Mouse (Mus musculus): ENCODE results near the gene 1700013G24Rik. TPM values are rescaled to one million over a fixed set of nuclear protein-coding genes. Genes with fewer than 3 reads are reported as not detected.

1700013G24Rik gene
- polyA plus RNA-seq, 1 experiment from 2014 or later = not detected

DNA sequence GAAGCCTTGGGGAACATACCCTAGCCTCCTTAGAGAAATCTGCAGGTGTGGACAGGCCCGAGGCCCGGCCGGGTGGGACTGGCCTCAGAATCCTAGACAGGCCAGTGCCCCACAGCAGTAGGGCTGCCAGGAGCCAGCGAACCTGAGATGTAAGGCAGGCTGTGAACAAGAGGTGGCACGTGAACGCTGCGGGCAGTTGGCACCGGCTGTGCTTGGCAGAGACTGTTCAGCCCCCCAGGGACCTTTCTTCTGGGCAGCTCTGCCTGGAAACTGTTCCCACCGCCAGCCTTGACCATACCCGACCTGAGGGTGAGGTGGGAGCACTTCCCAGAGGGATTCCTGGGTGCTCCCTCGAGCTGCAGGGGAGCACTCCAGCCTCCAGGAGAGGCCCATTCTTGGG is 39.5 kb downstream of the 1700013G24Rik start:
- H3K4me2 ChIP-seq = no peak overlapping the region
- peak overlapping the region; percentile 33 for H3K27ac ChIP-seq (ENCODE audit: low read depth)
- H3K36me3 ChIP-seq (ENCODE audit: insufficient read depth) = no peaks in the 10 kb centered on the region
- peaks cover 43% of the 10 kb centered on the region for H3K4me1 ChIP-seq (ENCODE audit: insufficient read depth)
- DNase-seq (no peak), ATAC-seq (ENCODE audit: insufficient read depth) (no peak)
- no peak overlapping the region for H3K9ac ChIP-seq
- H3K4me3 ChIP-seq (ENCODE audit: low read depth, low read length) = no peak overlapping the region
- no peak for TF ChIP-seq CTCF (IDR thresholded peaks at IDR 0.05; ENCODE audit: low read depth)
- 78% methylated on average over 11 of the region's 11 CpGs for WGBS
- no peaks in the 10 kb centered on the region for H3K9me3 ChIP-seq (ENCODE audit: low read depth, low read length)
- H3K27me3 ChIP-seq (ENCODE audit: insufficient read depth, low read length) = no peaks in the 10 kb centered on the region

DNA sequence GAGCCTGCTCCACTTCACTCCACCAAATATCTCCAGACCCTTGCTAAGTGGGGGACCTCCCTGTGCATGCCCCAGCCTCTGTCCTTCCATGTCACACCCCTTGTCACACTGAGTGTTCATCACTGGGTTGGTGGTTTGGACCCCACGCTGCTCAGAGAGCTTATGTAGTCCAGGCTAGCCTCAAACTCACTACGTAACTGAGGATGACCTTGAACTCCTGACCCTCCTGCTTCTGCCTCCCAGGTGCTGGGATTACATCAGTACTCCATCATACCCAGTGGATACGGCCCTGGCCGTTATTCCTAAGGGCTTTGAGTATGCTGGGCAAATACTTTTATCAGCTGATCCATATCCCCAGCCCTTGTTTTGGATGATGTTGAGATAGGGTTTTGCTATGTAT is 40.1 kb downstream of the 1700013G24Rik start:
- TF ChIP-seq CTCF (IDR thresholded peaks at IDR 0.05; ENCODE audit: low read depth) = no peak

DNA sequence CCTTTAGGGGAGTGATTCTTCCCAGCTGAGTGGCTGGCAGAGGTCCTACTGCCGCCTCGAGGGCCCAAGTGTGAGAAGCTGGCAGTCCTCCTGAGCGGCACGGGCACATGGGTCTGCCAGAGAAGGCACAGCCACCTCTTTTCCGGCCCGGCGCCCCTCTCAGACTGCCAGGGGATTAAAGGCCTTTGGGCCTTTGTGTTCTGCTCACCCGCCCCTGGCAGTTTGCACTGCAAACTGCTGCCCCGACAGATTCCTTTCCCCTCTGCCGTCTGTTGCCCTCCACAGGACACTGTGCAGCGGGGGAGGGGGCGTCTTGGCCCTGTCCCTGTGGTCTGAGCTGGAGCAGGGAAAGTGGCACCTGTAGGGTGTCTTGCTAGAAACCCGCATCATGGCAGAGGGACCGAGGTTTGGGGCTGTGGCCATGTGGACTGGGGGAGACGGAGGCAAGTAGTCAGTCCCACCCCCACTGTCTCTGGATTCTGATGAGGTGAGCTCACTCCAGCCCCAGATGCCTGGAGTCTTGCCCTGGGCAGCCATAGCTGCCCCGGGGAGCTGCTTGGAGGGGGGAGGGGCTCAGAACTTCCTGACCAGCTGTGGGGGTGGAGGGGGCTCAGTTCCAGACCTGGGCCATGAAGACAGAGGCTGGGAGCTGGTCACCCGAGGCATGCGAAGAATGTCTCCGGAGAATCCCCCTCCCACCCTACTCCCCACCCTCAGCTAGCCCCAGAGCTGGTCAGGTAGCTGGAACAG is 41.8 kb downstream of the 1700013G24Rik start:
- DNase-seq (no peak), ATAC-seq (ENCODE audit: insufficient read depth) (peak; percentile 67)
- H3K27me3 ChIP-seq (ENCODE audit: insufficient read depth, low read length) = no peaks in the 10 kb centered on the region
- H3K9ac ChIP-seq = peak overlapping the region; percentile 27
- H3K4me1 ChIP-seq (ENCODE audit: insufficient read depth) = peaks cover 36% of the 10 kb centered on the region
- no peaks in the 10 kb centered on the region for H3K9me3 ChIP-seq (ENCODE audit: low read depth, low read length)
- 15% methylated on average over 19 of the region's 19 CpGs for WGBS
- peak overlapping the region; percentile 93 for H3K27ac ChIP-seq (ENCODE audit: low read depth)
- H3K4me2 ChIP-seq = peak overlapping the region; percentile 25; the same call in 1 of the 2 replicates
- TF ChIP-seq CTCF (IDR thresholded peaks at IDR 0.05; ENCODE audit: low read depth) = no peak
- H3K4me3 ChIP-seq (ENCODE audit: low read depth, low read length) = no peak overlapping the region
- no peaks in the 10 kb centered on the region for H3K36me3 ChIP-seq (ENCODE audit: insufficient read depth)

More for the DNA sequence above, 40.1 kb downstream of the 1700013G24Rik start:
- Histone ChIP-seq H3K27me3 (ENCODE audit: insufficient read depth, low read length) (no peaks in the 10 kb centered on the region), H3K27ac (ENCODE audit: low read depth) (peak overlapping the region; percentile 33; the same call in 1 of the 2 replicates), H3K4me3 (ENCODE audit: low read depth, low read length) (no peak overlapping the region), H3K9ac (no peak overlapping the region), H3K9me3 (ENCODE audit: low read depth, low read length) (no peaks in the 10 kb centered on the region), H3K4me2 (no peak overlapping the region), H3K4me1 (ENCODE audit: insufficient read depth) (peaks cover 43% of the 10 kb centered on the region), H3K36me3 (ENCODE audit: insufficient read depth) (no peaks in the 10 kb centered on the region)
- no peak for DNase-seq
- no peak for ATAC-seq (ENCODE audit: insufficient read depth)
- 79% methylated on average over 4 of the region's 4 CpGs for WGBS

DNA sequence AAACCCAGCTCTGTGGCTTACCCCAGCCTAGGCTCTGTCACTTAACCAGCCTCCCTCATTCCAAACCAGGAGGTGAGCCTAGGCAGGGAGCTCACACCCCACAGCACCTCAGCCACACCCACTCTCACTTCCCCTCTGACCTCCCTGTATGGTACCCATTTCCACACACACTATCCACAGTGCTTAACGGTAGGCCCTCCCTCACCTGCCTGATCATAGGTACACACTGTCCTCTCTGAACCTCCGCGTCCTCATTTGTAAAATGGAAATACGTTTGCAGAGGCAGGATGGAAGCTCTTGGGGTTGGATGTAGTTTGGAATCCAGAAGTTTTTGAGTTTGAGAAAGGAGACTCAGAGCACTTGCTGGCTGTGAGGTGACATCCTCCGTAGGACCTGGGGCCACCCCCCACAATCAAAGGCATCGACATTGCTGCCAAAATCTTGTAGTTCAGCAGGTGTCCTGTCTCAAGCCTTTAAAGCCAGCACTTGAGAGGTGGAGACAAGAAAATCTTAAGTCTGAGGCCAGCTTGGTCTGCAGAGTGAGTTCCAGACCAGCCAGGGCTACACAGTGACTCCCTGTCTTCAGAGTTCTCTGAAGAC is 42.5 kb downstream of the 1700013G24Rik start:
- Histone ChIP-seq H3K9ac (0 out of 2 replicates have a peak overlapping the region, but pooled peaks have one; percentile 27), H3K9me3 (ENCODE audit: low read depth, low read length) (no peaks in the 10 kb centered on the region), H3K4me2 (peak overlapping the region; percentile 25; the same call in 1 of the 2 replicates)

DNA sequence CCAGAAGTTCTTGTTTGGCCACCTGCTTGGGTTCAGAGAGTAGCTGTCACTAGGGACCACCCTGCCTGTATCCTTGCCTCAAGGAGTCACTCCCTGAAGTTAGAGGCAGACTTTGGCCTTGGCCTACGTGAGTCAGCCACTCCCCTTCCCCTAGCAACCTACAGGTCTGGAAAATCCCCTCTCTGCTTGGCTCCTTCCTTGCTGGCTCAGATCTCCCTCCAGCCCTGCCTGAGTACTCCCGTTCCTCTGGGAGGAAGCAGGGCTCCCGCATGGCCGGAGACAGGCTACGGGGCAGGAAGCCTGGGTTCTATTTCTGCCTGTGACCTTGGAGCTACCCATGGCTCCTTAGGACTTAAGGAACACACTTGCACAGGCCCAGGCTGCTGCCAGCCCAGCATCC is 44.3 kb downstream of the 1700013G24Rik start:
- H3K9ac ChIP-seq = no peak overlapping the region; the same call in 1 of the 2 replicates
- WGBS = 79% methylated on average over 5 of the region's 5 CpGs
- DNase-seq (no peak), ATAC-seq (ENCODE audit: insufficient read depth) (peak; percentile 25; the same call in 1 of the 2 replicates)
- no peak overlapping the region for H3K4me3 ChIP-seq (ENCODE audit: low read depth, low read length)
- peaks cover 15% of the 10 kb centered on the region for H3K36me3 ChIP-seq (ENCODE audit: insufficient read depth)
- H3K9me3 ChIP-seq (ENCODE audit: low read depth, low read length) = no peaks in the 10 kb centered on the region
- peak overlapping the region; percentile 82 for H3K27ac ChIP-seq (ENCODE audit: low read depth)
- no peak for TF ChIP-seq CTCF (IDR thresholded peaks at IDR 0.05; ENCODE audit: low read depth)
- peak overlapping the region; percentile 12; the same call in 1 of the 2 replicates for H3K4me2 ChIP-seq
- peaks cover 36% of the 10 kb centered on the region for H3K4me1 ChIP-seq (ENCODE audit: insufficient read depth)
- no peaks in the 10 kb centered on the region for H3K27me3 ChIP-seq (ENCODE audit: insufficient read depth, low read length)

More for the DNA sequence above, 42.5 kb downstream of the 1700013G24Rik start:
- DNase-seq (no peak), ATAC-seq (ENCODE audit: insufficient read depth) (no peak)
- Histone ChIP-seq H3K27ac (ENCODE audit: low read depth) (peak overlapping the region; percentile 93; the same call in 1 of the 2 replicates), H3K4me1 (ENCODE audit: insufficient read depth) (peaks cover 36% of the 10 kb centered on the region), H3K36me3 (ENCODE audit: insufficient read depth) (no peaks in the 10 kb centered on the region), H3K27me3 (ENCODE audit: insufficient read depth, low read length) (no peaks in the 10 kb centered on the region), H3K4me3 (ENCODE audit: low read depth, low read length) (no peak overlapping the region)
- TF ChIP-seq CTCF (IDR thresholded peaks at IDR 0.05; ENCODE audit: low read depth) = no peak
- 38% methylated on average over 6 of the region's 6 CpGs for WGBS

DNA sequence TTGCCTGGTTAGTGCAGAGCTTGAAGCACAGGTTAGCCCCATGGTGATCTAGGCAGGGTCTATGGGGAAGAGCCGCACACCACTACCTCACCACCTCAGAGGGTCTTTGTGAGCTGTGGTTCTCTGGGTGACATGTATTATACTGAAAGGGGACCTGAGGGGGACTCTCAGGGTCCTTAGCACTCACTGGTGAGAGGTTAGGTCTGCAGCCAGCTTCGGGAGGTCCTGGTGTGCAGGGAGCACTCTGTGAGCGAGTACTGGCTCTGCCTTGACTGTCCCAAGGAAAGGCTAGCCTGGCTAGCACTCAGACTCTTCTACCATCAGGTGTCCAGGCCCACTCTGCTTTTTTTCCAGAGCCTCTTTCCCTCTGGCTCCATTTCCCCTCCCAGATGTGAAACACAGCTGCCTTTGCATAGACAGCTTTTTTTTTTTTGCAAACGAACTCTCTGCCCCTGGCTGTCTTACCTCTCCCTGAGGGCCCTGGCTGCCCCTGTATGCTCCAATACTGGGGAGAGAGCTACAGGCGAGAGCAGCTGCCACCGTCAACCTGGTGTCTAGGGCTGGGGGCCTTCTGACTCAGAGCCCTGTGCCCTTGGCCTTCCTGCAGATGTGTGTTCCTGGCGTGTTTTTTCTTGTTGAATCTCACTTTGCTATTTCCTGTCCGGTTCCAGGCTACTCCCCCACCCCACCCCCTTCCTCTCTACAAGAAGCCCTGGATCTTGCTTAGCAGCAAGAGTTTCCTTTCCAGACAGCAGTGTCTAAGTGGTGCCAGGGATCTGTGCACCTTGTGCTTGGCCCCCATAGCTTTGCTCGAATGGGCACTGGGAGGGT is 45.0 kb downstream of the 1700013G24Rik start:
- Histone ChIP-seq H3K27me3 (ENCODE audit: insufficient read depth, low read length) (no peaks in the 10 kb centered on the region), H3K36me3 (ENCODE audit: insufficient read depth) (peaks cover 23% of the 10 kb centered on the region), H3K4me3 (ENCODE audit: low read depth, low read length) (no peak overlapping the region), H3K4me1 (ENCODE audit: insufficient read depth) (peaks cover 36% of the 10 kb centered on the region), H3K9ac (peak overlapping the region; percentile 32), H3K9me3 (ENCODE audit: low read depth, low read length) (no peaks in the 10 kb centered on the region), H3K4me2 (peak overlapping the region; percentile 12; the same call in 1 of the 2 replicates), H3K27ac (ENCODE audit: low read depth) (peak overlapping the region; percentile 82)
- ATAC-seq (ENCODE audit: insufficient read depth) (0 out of 2 replicates have a peak, but pooled peaks have one; percentile 14), DNase-seq (no peak)
- TF ChIP-seq CTCF (IDR thresholded peaks at IDR 0.05; ENCODE audit: low read depth) = no peak
- WGBS = 34% methylated on average over 9 of the region's 9 CpGs
